Mouse (Mus musculus) embryonic facial prominence, embryonic 11.5 days (tissue): ENCODE results near the gene Pdap1. TPM values are rescaled to one million over a fixed set of nuclear protein-coding genes. Genes with fewer than 3 reads are reported as not detected.

Experiments used
- polyA plus RNA-seq: library from polyadenylated mRNA; unstranded; fragments of >200 nt; fragmentation: Nextera tagmentation; extraction: Ambion mirVana; gene quantifications from 2 replicates; pipeline ENCODE4 v1.2.1, GENCODE M21; 2014

Gene Pdap1
- polyA plus RNA-seq, 1 experiment from 2014 or later, result 121 TPM

Other genes starting within 250 kb of the Pdap1 start
- gene Smurf1, start 174.4 kb downstream of the Pdap1 start, polyA plus RNA-seq, result 12.1 and 16.7 TPM in 2 replicates
- not detected in 2 replicates for gene Gm4871, start 107.5 kb downstream of the Pdap1 start, polyA plus RNA-seq
- gene 1700018F24Rik, start 97.2 kb downstream of the Pdap1 start, polyA plus RNA-seq, result not detected in 2 replicates
- 157 and 161 TPM in 2 replicates for gene Arpc1a, start 56.4 kb downstream of the Pdap1 start, polyA plus RNA-seq
- gene Kpna7, start 56.2 kb downstream of the Pdap1 start, polyA plus RNA-seq, result not detected in 2 replicates
- 55.5 and 65.0 TPM in 2 replicates for gene Arpc1b, start 26.0 kb downstream of the Pdap1 start, polyA plus RNA-seq
- 281 and 299 TPM in 2 replicates for gene Bud31, start 124 bp upstream of the Pdap1 start, polyA plus RNA-seq
- 13.3 and 14.8 TPM in 2 replicates for gene Ptcd1, start 26.9 kb upstream of the Pdap1 start, polyA plus RNA-seq
- gene Cpsf4, start 27.0 kb upstream of the Pdap1 start, polyA plus RNA-seq, result 31.8 and 32.1 TPM in 2 replicates
- gene Atp5j2, start 51.8 kb upstream of the Pdap1 start, polyA plus RNA-seq, result 493 and 500 TPM in 2 replicates
- 8.5 and 10.2 TPM in 2 replicates for gene Zkscan14, start 61.6 kb upstream of the Pdap1 start, polyA plus RNA-seq
- 20.4 and 21.0 TPM in 2 replicates for gene Zkscan5, start 64.3 kb upstream of the Pdap1 start, polyA plus RNA-seq
- gene Zfp655, start 91.5 kb upstream of the Pdap1 start, polyA plus RNA-seq, result 41.5 and 45.0 TPM in 2 replicates
- 0.42 and 0.70 TPM in 2 replicates for gene Zscan25, start 140.3 kb upstream of the Pdap1 start, polyA plus RNA-seq
- not detected in 2 replicates for gene Cyp3a57, start 205.0 kb upstream of the Pdap1 start, polyA plus RNA-seq